Mouse (Mus musculus) small intestine, adult 2 months (tissue): ENCODE measurements at regions not wholly inside any gene's neighbourhood (a gene's known extent, or its start where the extent isn't known, plus 50 kb on each side); places are given as distances from the start of the nearest gene placed in this dataset.

Experiments used
- H3K27ac ChIP-seq: fragments of 200-500 bp; 2 replicates; pipeline ENCODE4 v1.5.1; 2012; ENCODE audit warnings: low read depth, low read length, control low read depth, inconsistent platforms; ENCODE audit not compliant: insufficient read depth
- H3K27me3 ChIP-seq: fragments of 200-500 bp; 2 replicates; pipeline ENCODE4 v1.6.1; 2012; ENCODE audit warnings: mild to moderate bottlenecking, moderate library complexity, low read length, inconsistent platforms; ENCODE audit not compliant: control insufficient read depth, insufficient read depth
- H3K36me3 ChIP-seq: fragments of 200-500 bp; 2 replicates; pipeline ENCODE4 v1.6.1; 2012; ENCODE audit warnings: mild to moderate bottlenecking, low read length, control low read depth, inconsistent platforms; ENCODE audit not compliant: control insufficient read depth, insufficient read depth
- H3K4me1 ChIP-seq: fragments of 200-500 bp; 2 replicates; pipeline ENCODE4 v1.6.1; 2012; ENCODE audit warnings: low read length, inconsistent platforms, mixed read lengths; ENCODE audit not compliant: control insufficient read depth, insufficient read depth, insufficient read length
- H3K4me3 ChIP-seq: fragments of 200-500 bp; 2 replicates; pipeline ENCODE4 v1.5.1; 2012; ENCODE audit warnings: low read depth, mild to moderate bottlenecking, control low read depth, inconsistent platforms, low read length, moderate library complexity
- CTCF ChIP-seq: fragments of 200-500 bp; IDR thresholded peaks from 2 replicates; pipeline ENCODE4 v1.5.1; 2012; ENCODE audit warnings: low read depth, mild to moderate bottlenecking, control low read depth, inconsistent platforms, low read length, moderate library complexity, mixed read lengths; ENCODE audit not compliant: insufficient replicate concordance, insufficient read length; ENCODE audit errors: extremely low read depth
- POLR2A ChIP-seq: fragments of 200-500 bp; IDR thresholded peaks from 2 replicates; pipeline ENCODE4 v1.6.1; 2012; ENCODE audit warnings: low read depth, mild to moderate bottlenecking, control low read depth, inconsistent platforms, low read length, moderate library complexity
- WGBS: fragments of 180-500 bp; shearing (Covaris S2); methylation state at CpG from one replicate; pipeline ENCODE4 v1.1.7; 2018; 5-methylcytosine and 5-hydroxymethylcytosine counted together

- Histone ChIP-seq H3K36me3 (no peaks in the 10 kb centered on the region), H3K4me1 (peaks cover 17% of the 10 kb centered on the region; the same call in 1 of the 2 replicates), H3K27me3 (no peaks in the 10 kb centered on the region), H3K27ac (no peak overlapping the region), H3K4me3 (no peak overlapping the region)
- TF ChIP-seq CTCF = no peak
- 80% methylated on average over 8 of the region's 8 CpGs for WGBS
These were observed 67.4 kb upstream of the Cpsf6 start for GRCm38 (mm10) chr10:117447206-117447605.

GRCm38 (mm10) chr10:117446776-117447175 lies 67.0 kb upstream of the Cpsf6 start:
- TF ChIP-seq CTCF = no peak
- TF ChIP-seq POLR2A = no peak
- H3K4me3 ChIP-seq = no peak overlapping the region
- H3K27me3 ChIP-seq = no peaks in the 10 kb centered on the region
- H3K36me3 ChIP-seq = no peaks in the 10 kb centered on the region
- 88% methylated on average over 7 of the region's 7 CpGs for WGBS
- peaks cover 14% of the 10 kb centered on the region; the same call in 1 of the 2 replicates for H3K4me1 ChIP-seq
- H3K27ac ChIP-seq = no peak overlapping the region

- Histone ChIP-seq H3K4me3 (no peak overlapping the region), H3K4me1 (peaks cover 10% of the 10 kb centered on the region; the same call in 1 of the 2 replicates), H3K27me3 (no peaks in the 10 kb centered on the region), H3K36me3 (no peaks in the 10 kb centered on the region), H3K27ac (no peak overlapping the region)
- WGBS = 91% methylated on average over 15 of the region's 15 CpGs
- no peak for TF ChIP-seq CTCF
- no peak for TF ChIP-seq POLR2A
These were observed 66.1 kb upstream of the Cpsf6 start for GRCm38 (mm10) chr10:117445801-117446490.

GRCm38 (mm10) chr10:117445181-117445790 lies 65.5 kb upstream of the Cpsf6 start:
- WGBS = 65% methylated on average over 6 of the region's 6 CpGs
- no peak for TF ChIP-seq POLR2A
- TF ChIP-seq CTCF = no peak
- H3K4me1 ChIP-seq = peaks cover 5% of the 10 kb centered on the region; the same call in 1 of the 2 replicates
- H3K4me3 ChIP-seq = no peak overlapping the region
- no peaks in the 10 kb centered on the region for H3K36me3 ChIP-seq
- H3K27ac ChIP-seq = no peak overlapping the region
- no peaks in the 10 kb centered on the region for H3K27me3 ChIP-seq

GRCm38 (mm10) chr10:117444761-117445160 lies 64.9 kb upstream of the Cpsf6 start:
- WGBS = 85% methylated on average over 10 of the region's 10 CpGs
- Histone ChIP-seq H3K4me1 (peaks cover under 1% of the 10 kb centered on the region; the same call in 1 of the 2 replicates), H3K27me3 (no peaks in the 10 kb centered on the region), H3K27ac (no peak overlapping the region), H3K4me3 (no peak overlapping the region), H3K36me3 (no peaks in the 10 kb centered on the region)
- no peak for TF ChIP-seq POLR2A
- TF ChIP-seq CTCF = no peak

GRCm38 (mm10) chr10:117443426-117444350 lies 63.9 kb upstream of the Cpsf6 start:
- no peaks in the 10 kb centered on the region for H3K4me1 ChIP-seq
- 91% methylated on average over 4 of the region's 4 CpGs for WGBS
- no peak overlapping the region for H3K4me3 ChIP-seq
- H3K27me3 ChIP-seq = no peaks in the 10 kb centered on the region
- no peak overlapping the region for H3K27ac ChIP-seq
- no peaks in the 10 kb centered on the region for H3K36me3 ChIP-seq
- no peak for TF ChIP-seq CTCF
- no peak for TF ChIP-seq POLR2A
